Mouse (Mus musculus): ENCODE results near the gene Fam83f.

Gene Fam83f

DNA sequence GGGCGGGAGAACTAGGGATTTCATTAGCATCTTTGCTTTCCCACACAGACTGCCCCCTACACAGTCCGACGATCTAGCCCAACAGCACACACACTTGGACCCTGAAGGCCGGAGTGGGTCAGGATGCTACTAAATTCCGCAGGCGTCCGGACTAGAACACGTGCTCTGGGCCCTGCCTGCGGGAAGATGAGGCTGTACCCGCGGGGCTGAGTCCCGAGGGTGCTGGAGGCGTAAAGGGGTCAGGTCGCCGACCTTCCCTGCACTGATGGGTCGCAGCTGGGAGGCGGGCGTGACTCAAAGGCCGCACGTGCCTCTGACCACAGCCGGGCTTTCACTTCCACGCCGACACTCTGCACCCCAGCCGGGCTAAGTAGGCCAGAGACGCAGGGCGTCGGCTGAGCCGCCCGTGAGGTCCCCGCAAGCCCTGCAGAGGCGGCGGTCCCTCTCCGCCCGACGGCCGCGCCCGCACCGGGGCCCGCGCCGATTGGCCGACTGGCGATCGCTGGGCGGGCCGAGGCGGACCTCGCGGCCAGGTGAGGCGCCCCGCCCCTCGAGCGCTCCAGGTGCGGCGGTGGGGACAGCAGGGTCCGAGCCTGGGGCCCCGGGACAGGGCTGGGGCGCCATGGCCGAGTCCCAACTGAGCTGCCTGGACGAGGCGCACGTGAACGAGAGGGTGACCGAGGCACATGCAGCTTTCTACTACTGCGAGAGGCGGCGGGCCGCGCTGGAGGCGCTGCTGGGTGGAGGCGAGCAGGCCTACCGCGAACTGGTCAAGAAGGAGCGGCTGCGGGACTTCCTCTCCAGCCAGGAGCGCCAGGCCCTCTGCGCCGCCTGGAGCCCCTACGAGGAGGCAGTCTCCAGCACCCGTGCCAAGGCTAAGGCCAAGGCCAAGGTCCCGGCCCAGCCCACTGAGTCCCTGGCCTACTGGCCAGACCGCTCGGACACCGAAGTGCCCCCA lies at the start of gene Fam83f:
Gene Fam83f (plus strand): TSS at position 553 of the 958 bp plus-strand sequence.
- in situ Hi-C loops (cut with MboI; ENCODE audit: low pct_unique_long_range_greater_than_20kb in 1 of 2, low sequenced_read_pairs in 2 of 2, unreplicated experiment in 1 of 2) = no loop called here

GRCm38 (mm10) chr15:80623171-80623837 lies 48.3 kb upstream of the Fam83f start:
- in situ Hi-C loops (cut with MboI; ENCODE audit: low pct_unique_long_range_greater_than_20kb in 1 of 2, low sequenced_read_pairs in 2 of 2, unreplicated experiment in 1 of 2) = no loop called here

GRCm38 (mm10) chr15:80626472-80626871 lies 45.2 kb upstream of the Fam83f start:
- in situ Hi-C loops (cut with MboI; ENCODE audit: low pct_unique_long_range_greater_than_20kb in 1 of 2, low sequenced_read_pairs in 2 of 2, unreplicated experiment in 1 of 2) = no loop called here

GRCm38 (mm10) chr15:80630147-80630546 lies 41.5 kb upstream of the Fam83f start:
- in situ Hi-C loops (cut with MboI; ENCODE audit: low pct_unique_long_range_greater_than_20kb in 1 of 2, low sequenced_read_pairs in 2 of 2, unreplicated experiment in 1 of 2) = loop anchor here in 1 of 2 experiments (10.0 kb wide), 1 partner anchor 65 kb away; no protein-coding TSS in a partner anchor

- in situ Hi-C loops (cut with MboI; ENCODE audit: low pct_unique_long_range_greater_than_20kb in 1 of 2, low sequenced_read_pairs in 2 of 2, unreplicated experiment in 1 of 2) = loop anchor here in 1 of 2 experiments (10.0 kb wide), 1 partner anchor 64 kb away; no protein-coding TSS in a partner anchor
These were observed 40.9 kb upstream of the Fam83f start for GRCm38 (mm10) chr15:80630711-80631110.

- in situ Hi-C loops (cut with MboI; ENCODE audit: low pct_unique_long_range_greater_than_20kb in 1 of 2, low sequenced_read_pairs in 2 of 2, unreplicated experiment in 1 of 2) = loop anchor here in 1 of 2 experiments (10.0 kb wide), 1 partner anchor 63 kb away; no protein-coding TSS in a partner anchor
These were observed 40.3 kb upstream of the Fam83f start for GRCm38 (mm10) chr15:80631311-80631710.

DNA sequence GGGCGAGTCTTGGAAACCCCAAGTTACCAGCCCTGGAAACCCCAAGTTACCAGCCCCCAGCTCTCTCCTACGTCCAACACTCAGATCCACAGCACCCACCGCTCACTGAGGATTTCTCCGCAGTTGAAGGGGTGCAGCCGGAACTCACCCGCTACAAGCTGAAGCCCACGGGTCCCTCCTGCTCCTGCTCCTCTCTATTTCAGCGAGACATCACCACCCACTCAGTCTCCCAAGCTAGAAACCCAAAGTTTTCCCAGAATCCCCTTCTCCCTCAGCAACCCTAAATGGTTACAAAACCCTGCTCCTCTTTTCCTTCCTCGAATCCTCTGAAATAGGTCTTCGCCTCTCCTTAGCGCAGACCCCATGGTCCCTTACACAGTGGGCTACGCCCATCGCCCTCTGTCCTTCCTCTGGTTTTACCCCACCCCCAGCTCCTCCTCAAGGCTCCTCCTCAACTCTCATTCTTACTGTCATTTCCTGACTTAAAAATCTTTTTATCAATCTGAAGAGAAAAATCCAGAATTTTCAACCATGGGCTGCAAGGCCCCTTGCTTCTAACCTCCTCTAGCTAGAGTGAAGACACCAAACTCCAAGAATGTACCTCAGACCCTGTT lies 39.3 kb upstream of the Fam83f start:
- in situ Hi-C loops (cut with MboI; ENCODE audit: low pct_unique_long_range_greater_than_20kb in 1 of 2, low sequenced_read_pairs in 2 of 2, unreplicated experiment in 1 of 2) = loop anchor here in 1 of 2 experiments (10.0 kb wide), 1 partner anchor 62 kb away; no protein-coding TSS in a partner anchor

GRCm38 (mm10) chr15:80634391-80635193 lies 37.1 kb upstream of the Fam83f start:
- in situ Hi-C loops (cut with MboI; ENCODE audit: low pct_unique_long_range_greater_than_20kb in 1 of 2, low sequenced_read_pairs in 2 of 2, unreplicated experiment in 1 of 2) = loop anchor here in 1 of 2 experiments (10.0 kb wide), 1 partner anchor 60 kb away; no protein-coding TSS in a partner anchor

DNA sequence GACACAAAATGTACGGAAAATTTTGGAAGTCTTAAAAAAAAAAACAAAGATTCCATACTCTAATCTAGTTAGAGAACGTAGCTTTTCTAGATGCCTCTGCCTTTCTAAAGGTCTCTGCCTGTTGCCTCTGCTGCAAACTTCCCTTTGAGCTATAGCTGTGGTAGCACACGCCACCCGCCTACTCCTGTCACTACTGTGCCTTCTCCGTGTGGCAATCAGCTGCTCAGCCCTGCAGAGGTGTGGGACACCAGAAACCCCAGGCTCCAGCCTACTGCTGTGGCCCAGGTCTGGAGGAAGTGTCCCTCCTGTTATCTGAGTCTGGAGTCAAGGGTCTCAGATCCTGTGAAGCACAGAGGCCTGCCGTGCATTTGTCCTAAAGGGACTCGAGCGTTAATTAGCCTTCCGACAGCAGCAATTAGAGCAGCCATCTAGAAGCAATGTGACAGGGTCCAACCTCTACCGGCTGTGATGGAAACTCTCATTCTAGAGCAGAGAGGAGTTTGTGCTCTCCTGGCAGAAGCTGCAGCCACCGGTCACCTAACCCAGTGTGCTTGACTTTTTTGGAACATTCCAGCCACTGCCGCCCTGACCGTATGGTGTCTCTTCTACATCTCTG lies 34.8 kb upstream of the Fam83f start:
- in situ Hi-C loops (cut with MboI; ENCODE audit: low pct_unique_long_range_greater_than_20kb in 1 of 2, low sequenced_read_pairs in 2 of 2, unreplicated experiment in 1 of 2) = loop anchor here in 1 of 2 experiments (10.0 kb wide), 1 partner anchor 58 kb away; no protein-coding TSS in a partner anchor

- in situ Hi-C loops (cut with MboI; ENCODE audit: low pct_unique_long_range_greater_than_20kb in 1 of 2, low sequenced_read_pairs in 2 of 2, unreplicated experiment in 1 of 2) = loop anchor here in 1 of 2 experiments (10.0 kb wide), 1 partner anchor 56 kb away; no protein-coding TSS in a partner anchor
These were observed 32.5 kb upstream of the Fam83f start for GRCm38 (mm10) chr15:80639071-80639702.

DNA sequence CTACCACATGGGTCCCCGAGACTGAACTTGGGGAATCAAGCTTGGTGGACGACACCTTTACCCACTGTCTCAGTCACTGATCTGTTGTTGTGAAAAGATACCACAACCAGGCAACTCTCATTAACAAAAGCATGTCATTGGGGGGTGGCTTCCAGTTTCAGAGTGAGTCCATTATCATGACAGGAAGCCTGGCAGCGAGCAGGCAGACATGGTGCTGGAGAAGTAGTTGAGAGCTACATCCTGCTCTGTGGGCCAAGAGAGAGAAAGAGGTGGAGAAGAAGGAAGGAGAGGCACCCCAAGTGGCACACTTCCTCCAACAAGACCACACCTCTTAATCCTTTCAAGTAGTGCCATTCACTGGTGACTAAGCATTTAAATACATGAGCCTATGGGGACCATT lies 31.8 kb upstream of the Fam83f start:
- in situ Hi-C loops (cut with MboI; ENCODE audit: low pct_unique_long_range_greater_than_20kb in 1 of 2, low sequenced_read_pairs in 2 of 2, unreplicated experiment in 1 of 2) = loop anchor here in 1 of 2 experiments (10.0 kb wide), 1 partner anchor 55 kb away; no protein-coding TSS in a partner anchor

DNA sequence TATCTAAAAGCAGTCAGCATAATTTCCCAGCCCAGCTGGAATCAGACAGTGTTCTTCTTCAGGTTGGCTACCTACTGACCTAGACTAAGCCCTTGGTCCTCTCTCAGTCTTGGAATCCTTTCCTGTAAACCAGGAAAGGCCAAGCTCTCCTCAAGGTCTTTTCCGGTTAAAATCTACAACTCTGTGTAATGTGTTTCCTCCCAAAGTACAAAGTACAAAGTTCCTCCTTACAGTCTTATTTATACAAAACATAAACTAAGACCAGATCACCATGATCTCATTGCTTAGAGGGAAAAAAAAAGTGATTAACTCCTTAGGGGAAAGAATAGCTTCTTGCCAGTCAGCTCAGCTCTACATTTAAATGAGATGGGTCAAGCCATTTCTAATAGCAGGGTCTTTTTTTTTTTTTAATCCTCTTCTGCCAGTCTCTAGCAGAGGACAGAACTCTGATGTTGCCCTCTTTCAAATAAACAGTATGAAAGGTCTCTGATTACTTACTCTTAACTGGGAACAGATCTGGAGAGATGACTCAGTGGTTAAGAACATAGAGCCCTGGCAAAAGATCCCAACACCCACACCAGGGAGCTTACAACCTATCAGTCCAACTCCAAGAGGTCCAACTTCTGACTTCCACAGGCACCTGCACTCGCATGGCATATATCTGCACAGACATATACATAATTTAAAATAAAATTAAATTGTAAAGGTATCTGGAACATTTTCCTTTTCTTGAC lies 29.8 kb upstream of the Fam83f start:
- in situ Hi-C loops (cut with MboI; ENCODE audit: low pct_unique_long_range_greater_than_20kb in 1 of 2, low sequenced_read_pairs in 2 of 2, unreplicated experiment in 1 of 2) = no loop called here

- in situ Hi-C loops (cut with MboI; ENCODE audit: low pct_unique_long_range_greater_than_20kb in 1 of 2, low sequenced_read_pairs in 2 of 2, unreplicated experiment in 1 of 2) = no loop called here
These were observed 26.4 kb upstream of the Fam83f start for GRCm38 (mm10) chr15:80645006-80645797.

GRCm38 (mm10) chr15:80648977-80649606 lies 22.6 kb upstream of the Fam83f start:
- in situ Hi-C loops (cut with MboI; ENCODE audit: low pct_unique_long_range_greater_than_20kb in 1 of 2, low sequenced_read_pairs in 2 of 2, unreplicated experiment in 1 of 2) = no loop called here

- in situ Hi-C loops (cut with MboI; ENCODE audit: low pct_unique_long_range_greater_than_20kb in 1 of 2, low sequenced_read_pairs in 2 of 2, unreplicated experiment in 1 of 2) = no loop called here
These were observed 21.2 kb upstream of the Fam83f start for GRCm38 (mm10) chr15:80650412-80650811.

Data from mouse embryonic stem cell (cell line).